Comparison of ENCODE assay signal across 16 mouse cellular contexts in the genomic region with DNA sequence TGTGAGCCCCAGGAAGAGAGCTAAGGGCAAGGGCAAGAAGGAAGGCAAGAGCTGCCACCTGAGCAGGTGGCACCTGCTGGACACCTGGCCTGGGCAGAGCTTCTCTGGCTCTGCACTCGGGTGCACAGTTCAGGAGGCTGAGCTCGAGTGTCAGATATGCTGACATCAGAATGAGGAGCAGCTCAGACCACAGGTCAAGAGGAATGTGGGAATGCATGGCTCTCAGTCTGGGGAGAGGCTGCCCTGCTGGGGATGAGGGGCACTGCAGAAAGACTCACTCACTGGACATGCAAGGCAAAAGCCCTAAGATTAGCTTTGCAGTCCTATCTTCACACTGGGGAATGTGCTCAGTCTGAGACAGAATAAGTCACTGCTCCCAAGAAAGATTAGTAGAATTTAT. TPM values are rescaled to one million over a fixed set of nuclear protein-coding genes. Genes with fewer than 3 reads are reported as not detected.
A peak's percentile ranks its signal among the peaks of the same experiment; 100 is the strongest.
DNase-seq lines count a peak whose midpoint lies in the region; ATAC-seq lines count a peak whose summit lies in the region.
"Had no signal": no experiment of that assay in that cellular context is flagged by ENCODE, and none has a peak within 500 bp of the region (broad histone marks: within the 10 kb centered on the region; RNA-seq: fewer than 3 reads in every experiment).

No protein-coding gene starts in this region.

- peak; percentile 26 to 28 for DNase-seq in cerebellum, postnatal 14 days
- DNase-seq in cerebellum, adult 9-11 months: no peak
- DNase-seq in testis, postnatal 10 days (ENCODE audit: low spot score): peak; percentile 47
- no peak for DNase-seq in testis, postnatal 14 days (ENCODE audit: low spot score)
- DNase-seq in kidney, postnatal 14 days: peak; percentile 39
- no peak for DNase-seq in spleen, postnatal 36 days (ENCODE audit: low spot score in 2 of 2)
- DNase-seq: B cell, adult 2 months; heart, postnatal 4 days; thymus, adult 18-20 months; thymus, postnatal 4 days had no signal

- no peak for ATAC-seq in erythroid progenitor cell, adult 5-6 weeks (replicated peaks; ENCODE audit: low FRiP score, poor library complexity, severe bottlenecking)
- ATAC-seq: intestine, embryonic 16.5 days; liver, embryonic 12.5 days; midbrain, embryonic 13.5 days had no signal

RNA-seq across cellular contexts. Expression of a gene that starts 23.6 kb away (rescaled TPM):
- total RNA-seq in erythroid progenitor cell, adult 5-6 weeks (2015; ENCODE audit: low replicate concordance): not detected in 2 replicates
- not detected in 2 replicates for total RNA-seq in erythroid progenitor cell, adult 5-6 weeks (2017; ENCODE audit: low replicate concordance)
- total RNA-seq: common myeloid progenitor, adult 5-6 weeks; gastrocnemius, adult 8-10 months had no signal

RNA-seq across cellular contexts. Expression of a gene that starts 47.3 kb away (rescaled TPM):
- 28.1 and 38.1 TPM in 2 replicates for total RNA-seq in erythroid progenitor cell, adult 5-6 weeks (2015; ENCODE audit: low replicate concordance)
- total RNA-seq in erythroid progenitor cell, adult 5-6 weeks (2017; ENCODE audit: low replicate concordance): 20.0 and 45.6 TPM in 2 replicates

RNA-seq across cellular contexts. Expression of a gene that starts 47.5 kb away (rescaled TPM):
- total RNA-seq in erythroid progenitor cell, adult 5-6 weeks (2015; ENCODE audit: low replicate concordance): 13.7 and 18.9 TPM in 2 replicates
- total RNA-seq in erythroid progenitor cell, adult 5-6 weeks (2017; ENCODE audit: low replicate concordance): 6.8 and 16.6 TPM in 2 replicates

Comparison
In these comparisons a context has a peak if more than half of its experiments do, and no peak if none do; other contexts are left out.
1. DNase-seq: peak in cerebellum, postnatal 14 days (2 of 2), testis, postnatal 10 days (single experiment) and kidney, postnatal 14 days (single experiment); none in cerebellum, adult 9-11 months (single experiment), testis, postnatal 14 days (single experiment) and spleen, postnatal 36 days (0 of 2).